Mouse (Mus musculus): Measurements from ENCODE around the gene Nubp1.

The Nubp1 gene

DNA sequence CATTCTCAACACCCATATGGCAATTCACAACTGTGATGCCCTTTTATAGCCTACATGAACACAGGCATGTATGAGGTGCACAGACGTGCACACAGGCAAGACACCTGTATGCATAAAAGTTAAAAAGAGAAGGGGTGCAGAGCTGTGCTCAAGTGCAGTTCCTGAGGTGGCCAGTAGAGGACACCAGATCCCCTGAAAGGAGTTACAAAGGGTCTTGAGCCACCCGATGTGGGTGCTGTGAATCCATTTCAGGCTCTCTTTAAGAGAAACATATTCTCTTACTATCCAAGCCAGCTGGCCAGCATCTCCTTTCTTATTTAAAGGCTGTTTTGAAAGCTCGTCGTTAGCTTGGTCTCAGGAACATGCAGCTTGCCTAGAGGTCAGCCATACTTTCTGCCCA, 5.1 kb downstream of the Nubp1 start:
- DNase-seq (ENCODE audit: low spot score in 2 of 2) = no peak

DNA sequence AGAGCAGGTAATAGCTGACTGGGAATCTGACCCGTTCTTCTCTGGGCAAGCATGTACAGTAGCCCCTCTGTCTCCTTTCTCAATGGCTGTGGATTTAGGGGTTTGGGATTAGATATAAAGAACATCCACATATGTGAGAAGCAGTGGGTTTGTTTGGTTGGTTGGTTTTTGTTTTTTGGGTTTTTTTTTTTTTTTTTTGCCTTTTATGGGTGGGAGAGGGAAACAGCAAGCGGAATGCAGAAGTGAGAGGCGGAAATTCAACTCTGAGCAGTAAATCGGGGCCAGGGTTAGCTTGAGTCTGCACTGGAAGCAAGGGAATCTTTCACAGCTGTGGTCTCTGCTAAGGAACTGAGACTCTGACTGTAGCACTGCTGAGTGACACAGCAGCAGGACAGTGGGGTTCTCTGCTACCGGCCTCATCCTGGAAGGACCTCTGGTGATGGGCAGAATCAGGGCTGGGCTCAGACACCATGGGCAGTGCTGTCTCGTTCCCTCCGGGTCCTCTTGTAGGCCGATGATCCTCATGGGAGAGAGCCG, 6.0 kb downstream of the Nubp1 start:
- DNase-seq (ENCODE audit: low spot score in 2 of 2) = no peak

DNA sequence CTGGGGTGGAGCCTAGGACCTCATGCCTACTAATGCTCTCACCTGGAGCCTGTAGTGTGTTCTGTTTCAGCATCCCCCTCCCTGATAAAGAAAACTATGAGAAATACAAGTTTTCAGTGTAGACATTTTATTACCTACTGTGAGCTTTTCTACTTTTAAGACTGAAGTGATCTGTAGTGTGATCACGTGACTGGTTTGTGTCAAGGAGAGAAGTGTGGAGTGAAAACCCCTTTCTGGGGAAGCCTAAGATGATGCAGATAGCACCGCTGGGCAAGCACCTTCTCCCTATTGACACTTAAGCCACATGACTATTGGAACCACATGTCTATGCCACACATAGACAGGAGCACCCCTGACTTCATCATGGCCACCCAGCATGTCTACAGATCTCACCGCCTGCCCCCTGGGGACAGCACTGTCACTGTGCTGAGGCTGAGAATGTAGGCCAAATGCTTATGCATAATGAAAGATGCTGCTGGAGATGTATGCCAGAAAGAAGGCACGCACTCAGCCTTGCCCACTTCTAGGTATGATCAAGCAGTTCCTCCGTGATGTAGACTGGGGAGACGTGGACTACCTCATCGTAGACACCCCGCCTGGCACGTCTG, 8.8 kb downstream of the Nubp1 start:
- no peak for DNase-seq (ENCODE audit: low spot score in 2 of 2)

DNA sequence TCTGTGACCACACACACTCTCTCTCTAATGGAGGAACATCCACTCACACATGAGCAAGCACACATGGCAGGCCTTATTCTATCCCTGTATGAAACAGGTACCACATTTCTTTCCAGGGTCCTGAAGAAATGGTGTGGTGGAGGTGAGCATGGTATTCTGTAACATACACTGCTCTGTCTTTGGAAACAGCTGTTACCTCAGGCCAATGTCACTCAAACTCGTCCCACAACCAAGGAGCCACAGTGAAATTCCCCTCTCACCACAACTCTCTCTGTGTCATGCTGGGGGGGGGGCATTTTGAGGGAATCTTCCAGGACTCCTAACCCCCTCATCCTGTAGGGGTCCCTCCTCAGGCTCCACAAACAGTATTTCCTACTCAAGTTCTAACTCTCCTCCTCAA, 20.2 kb downstream of the Nubp1 start:
- no peak for DNase-seq (ENCODE audit: low spot score in 2 of 2)

DNA sequence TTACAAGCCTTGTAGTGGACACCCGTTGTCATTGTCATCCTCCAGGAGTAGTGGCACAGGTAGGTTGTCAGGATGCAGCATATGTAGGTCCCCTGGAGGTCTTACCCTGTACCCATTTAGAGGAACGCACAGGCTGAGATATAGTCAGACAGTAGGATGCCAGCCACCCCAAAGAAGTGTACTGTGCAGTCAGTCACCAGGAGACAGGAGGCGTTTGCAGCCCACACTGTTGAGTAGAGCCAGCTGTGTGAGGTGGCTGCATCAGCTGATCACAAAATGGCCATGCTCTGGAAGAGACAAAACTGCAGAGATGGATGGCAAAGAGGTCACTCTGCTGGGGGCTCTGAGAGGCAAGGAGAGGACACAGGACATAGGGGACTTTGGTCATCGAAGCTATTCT, 20.6 kb downstream of the Nubp1 start:
- DNase-seq (ENCODE audit: low spot score in 2 of 2) = no peak

DNA sequence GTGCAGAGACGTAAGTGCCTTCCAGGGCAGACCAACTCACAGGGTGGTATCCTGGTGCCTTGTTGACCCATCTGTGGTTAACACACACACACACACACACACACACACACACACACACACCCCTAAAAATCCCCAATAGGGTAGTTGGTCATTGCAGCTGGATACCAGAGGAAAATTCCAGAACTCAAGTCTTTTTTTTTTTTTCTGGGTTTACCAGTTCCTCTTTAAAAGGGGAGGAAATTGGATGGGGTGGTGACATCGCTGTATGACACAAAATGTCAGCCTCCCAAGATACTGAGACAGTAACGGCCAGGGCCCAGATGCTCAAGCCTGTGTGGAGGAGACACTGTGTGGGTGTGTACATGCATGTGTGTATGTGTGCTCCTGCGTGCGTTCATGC, 21.6 kb downstream of the Nubp1 start:
- no peak for DNase-seq (ENCODE audit: low spot score in 2 of 2)

DNA sequence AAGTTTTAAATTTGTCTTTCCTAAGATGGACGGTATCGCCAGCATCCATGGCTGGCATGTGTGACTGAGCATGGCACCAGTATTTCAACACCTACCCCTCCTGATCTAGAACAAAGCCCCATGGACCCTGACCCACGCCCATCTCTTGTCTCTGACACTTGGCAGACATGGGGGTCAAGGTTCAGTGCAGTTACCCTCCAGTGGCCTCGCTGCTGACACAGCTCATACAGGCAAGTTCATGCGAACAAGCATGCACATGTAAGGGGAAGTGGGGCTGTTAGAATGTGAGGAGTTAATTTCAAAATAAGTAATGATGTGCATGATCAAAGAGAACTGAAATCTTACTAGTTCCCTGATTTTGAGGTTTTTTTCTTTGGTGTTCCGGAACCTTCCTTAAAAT, 24.4 kb downstream of the Nubp1 start:
- no peak for DNase-seq (ENCODE audit: low spot score in 2 of 2)

DNA sequence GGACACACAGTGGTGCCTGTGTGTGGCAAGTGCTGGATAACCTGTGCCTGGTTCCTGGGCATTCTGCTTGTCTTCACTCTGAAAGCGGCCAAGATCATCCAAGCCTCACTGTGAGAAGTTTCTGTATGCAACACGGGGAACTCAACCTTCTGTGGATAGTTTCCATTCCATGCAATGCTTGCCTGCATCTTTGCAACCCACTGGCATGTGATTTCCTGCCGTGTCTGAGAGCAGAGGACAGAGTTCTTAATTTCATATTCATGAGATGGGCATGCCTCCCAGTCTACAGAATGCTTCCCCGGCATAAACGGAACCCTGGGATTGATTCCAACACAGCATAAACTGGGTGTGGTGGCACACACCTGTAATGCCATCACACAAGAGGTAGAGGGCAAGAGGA, 26.3 kb downstream of the Nubp1 start:
- DNase-seq (ENCODE audit: low spot score in 2 of 2) = no peak

DNA sequence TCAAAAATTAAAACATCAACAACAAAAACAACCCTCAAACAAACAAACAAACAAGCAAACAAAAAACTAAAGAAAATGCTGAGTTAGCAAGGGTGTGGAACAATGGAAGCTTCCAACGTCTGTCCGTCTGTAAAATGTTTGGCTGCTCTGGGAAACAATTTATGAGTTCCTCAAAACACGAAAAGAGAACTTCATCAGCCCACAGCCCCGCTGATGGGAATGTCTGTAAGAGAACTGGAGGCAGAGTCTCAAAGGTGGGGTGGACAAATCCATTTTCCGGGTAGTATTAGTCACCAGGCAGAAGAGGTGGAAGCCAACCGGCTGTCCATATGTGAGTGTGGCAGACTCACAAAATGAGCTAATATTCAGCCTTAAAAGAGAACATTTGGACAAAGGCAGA, 29.6 kb downstream of the Nubp1 start:
- DNase-seq (ENCODE audit: low spot score in 2 of 2) = no peak

DNA sequence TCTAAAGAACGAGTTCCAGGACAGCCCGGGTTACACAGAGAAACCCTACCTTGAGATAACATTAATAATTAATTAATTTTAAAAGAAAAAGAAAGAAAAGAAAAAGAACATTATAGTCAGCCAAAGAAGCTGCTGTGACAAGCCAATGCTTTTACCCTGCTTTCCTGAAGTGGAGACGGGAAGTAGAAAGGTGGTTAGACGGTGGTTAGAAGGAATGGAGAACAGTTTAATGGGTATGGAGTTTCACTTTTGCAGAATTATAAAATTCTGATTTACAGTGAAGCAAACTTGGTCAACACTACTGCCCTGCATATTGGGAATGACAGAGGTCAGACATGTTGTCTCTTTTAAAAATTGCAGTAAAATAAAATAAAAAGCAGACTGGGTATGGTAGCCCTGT, 30.0 kb downstream of the Nubp1 start:
- DNase-seq (ENCODE audit: low spot score in 2 of 2) = no peak

DNA sequence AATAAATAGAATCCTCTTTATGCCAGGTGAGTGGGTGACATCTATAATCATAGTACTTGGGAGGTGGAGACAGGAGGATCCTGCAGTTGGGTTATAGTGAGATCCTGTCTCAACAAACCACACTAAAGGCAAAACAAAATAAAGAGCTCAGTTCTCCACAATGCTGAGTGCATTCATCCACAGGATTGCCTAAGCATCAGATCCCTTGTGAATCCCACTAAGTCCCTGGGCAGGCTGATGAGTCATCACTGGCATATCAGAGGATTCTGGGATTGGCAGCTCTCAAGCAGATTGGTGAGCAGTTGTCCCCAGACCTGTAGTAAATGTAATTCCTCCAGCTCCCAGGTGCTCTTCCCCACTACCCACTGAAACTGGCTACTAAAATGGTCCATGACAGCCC, 32.0 kb downstream of the Nubp1 start:
- DNase-seq (ENCODE audit: low spot score in 2 of 2) = no peak

DNA sequence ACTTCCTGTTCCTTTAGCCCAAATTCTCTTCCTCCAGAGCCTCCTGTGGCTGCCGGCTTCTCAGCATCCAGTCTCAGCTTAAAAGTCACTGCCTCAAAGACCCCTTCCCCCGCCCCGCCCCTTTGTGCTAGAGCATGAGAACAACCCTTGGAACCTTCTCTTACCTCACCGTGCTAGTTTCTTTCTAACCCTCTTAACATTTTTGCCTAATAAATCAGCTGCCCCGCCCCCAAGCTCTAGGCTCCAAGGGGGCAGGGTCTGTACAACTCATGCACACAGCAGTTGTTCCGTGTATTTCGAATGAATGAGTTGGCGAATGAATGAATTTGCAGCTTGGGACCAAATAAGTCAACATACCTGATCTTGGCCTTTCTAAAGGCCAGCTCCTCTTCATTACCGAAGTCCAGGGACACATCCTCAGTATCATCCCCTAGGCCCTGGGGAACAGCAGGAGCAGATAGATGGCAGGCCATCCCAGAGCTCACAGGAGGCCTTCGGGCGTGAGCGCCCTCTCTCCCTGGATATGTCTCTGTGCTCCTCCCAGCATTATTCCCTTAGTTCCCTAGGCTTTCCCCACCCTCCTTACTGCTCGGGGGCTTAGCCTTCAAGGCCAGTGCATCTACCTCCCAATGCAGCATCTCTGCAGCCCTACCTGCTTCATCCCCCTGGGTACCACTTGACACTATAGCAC, 35.0 kb downstream of the Nubp1 start:
- DNase-seq (ENCODE audit: low spot score in 2 of 2) = no peak

DNA sequence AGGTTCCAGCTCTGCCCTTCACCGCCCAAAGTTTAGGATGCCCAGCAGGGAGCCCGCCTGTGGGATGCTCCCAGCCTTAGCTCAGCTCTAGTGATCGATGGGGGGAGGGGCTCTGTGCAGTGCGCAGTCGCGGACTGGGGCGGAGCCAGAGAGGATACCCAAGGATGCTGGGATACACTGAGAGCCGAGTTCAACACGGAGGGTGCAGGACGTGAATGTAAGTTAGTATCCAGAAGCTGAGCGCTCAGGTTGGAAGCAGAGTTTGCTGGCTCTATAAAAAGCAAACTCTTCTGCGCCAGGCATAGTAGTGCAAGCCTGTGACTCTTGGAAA, 35.5 kb downstream of the Nubp1 start, which contains the start of gene Tvp23a:
Gene Tvp23a (minus strand): TSS at position 99 of the 331 bp plus-strand sequence.
- peak; percentile 94 for DNase-seq (ENCODE audit: low spot score in 2 of 2)

DNA sequence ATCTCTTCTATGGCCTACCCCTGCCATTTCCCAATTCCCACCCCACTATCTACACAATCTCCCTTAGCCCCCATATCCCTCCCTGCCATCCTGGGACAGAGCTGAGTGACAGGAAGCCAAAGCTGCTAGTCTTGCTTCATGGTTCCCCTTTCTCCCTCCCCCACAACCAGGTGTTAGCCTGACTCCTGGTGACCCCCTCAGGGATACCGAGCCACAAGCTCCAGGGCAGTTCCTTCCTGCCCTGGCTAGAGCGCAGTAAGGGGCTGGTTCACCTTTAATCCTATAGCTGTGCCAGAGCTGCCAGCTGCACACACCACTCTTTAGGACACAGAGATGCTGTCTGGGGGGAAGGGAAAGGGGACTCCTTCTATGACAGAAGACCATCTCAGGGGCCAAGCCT, 36.0 kb downstream of the Nubp1 start:
- no peak for DNase-seq (ENCODE audit: low spot score in 2 of 2)

DNA sequence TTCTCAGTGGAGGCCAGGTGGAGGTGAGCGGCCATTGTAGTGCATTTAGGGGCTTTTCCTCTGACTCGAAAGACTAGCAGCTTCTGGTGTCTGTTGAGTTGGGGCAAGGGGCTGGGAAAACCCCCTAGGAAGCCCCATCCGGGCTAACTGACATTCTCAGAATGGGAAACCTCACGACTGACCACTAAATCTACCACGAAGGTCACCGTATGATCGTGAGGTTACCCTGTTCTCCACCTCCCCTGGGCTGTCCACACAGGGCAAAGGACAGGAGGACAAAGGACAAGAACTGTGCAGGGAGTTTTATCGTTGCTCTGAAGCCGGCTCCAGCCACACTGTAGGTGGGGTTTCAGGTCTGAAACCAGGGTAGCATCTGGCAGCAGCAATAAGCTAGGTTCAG, 37.2 kb downstream of the Nubp1 start:
- no peak for DNase-seq (ENCODE audit: low spot score in 2 of 2)

DNA sequence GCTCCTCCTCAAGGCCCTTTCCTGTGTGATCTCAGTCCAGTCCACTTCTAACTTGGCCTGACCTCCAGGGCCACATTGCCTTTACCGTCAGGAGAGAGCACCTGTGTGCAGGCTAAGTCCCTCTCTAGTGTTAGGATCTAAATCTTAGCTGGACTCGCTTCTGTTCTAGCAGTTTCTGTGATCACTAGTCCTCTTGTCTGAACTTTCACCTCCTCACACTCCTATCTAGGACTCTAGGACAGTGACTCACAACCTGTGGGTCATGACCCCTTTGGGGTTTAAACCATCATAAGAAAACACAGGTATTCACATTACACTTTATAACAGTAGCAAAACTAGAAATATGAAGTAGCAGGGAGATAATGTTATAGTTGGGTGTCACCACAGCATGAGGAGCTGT, 40.2 kb downstream of the Nubp1 start:
- no peak for DNase-seq (ENCODE audit: low spot score in 2 of 2)

DNA sequence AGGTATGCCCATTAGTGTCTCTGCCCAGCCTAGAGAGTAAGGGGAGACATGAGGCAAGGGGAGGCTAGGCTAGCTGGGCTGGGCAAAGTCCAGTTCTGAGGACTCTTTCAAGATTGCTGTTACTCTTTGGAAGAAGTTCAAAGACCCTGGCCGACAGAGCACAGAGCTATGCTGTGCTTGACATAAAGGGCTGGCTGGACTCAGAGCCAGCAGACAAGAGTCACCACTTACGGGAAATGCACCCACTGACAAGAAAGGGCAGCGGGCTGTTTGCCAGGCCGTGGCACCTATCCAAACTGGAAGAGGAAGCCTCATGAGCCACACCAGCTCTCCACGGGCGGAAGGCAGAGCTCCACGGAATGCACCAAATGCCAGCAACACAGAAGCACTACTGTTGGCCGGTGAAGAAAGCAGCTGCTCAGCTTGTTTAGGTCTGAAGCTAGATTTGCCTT, 40.7 kb downstream of the Nubp1 start:
- peak; percentile 93 to 94 for DNase-seq (ENCODE audit: low spot score in 2 of 2)

DNA sequence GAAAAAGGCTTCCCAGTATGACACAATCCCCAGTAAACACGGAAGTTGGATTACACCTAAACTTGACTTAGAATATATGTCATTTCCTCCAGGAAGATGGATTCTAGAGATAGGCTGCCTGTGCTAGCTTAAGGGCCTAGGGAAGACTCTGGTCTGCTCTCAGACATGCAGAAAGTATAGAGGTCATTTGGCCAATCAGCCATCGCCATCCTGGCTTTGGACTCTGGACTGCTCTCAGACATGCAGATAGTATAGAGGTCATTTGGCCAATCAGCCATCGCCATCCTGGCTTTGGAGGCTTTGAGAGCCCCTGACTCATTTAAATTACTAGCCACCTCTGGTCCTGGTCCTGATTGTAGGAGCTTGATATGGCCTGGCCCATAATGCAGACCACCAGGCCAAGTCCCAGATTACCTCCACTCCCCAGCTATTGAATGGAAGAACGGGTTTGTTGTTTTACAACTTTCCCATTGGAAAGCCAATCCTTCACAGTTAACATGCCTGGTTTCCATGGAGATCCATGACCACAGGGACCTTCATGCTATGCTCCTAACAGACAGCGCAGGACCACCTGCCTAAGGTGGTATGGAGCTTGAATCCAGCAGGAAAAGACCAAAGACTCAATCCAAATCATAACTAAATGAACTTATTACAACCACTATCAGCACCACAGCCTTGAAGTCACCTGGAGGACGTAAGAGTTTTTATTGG, 42.3 kb downstream of the Nubp1 start:
- DNase-seq (ENCODE audit: low spot score in 2 of 2) = no peak

DNA sequence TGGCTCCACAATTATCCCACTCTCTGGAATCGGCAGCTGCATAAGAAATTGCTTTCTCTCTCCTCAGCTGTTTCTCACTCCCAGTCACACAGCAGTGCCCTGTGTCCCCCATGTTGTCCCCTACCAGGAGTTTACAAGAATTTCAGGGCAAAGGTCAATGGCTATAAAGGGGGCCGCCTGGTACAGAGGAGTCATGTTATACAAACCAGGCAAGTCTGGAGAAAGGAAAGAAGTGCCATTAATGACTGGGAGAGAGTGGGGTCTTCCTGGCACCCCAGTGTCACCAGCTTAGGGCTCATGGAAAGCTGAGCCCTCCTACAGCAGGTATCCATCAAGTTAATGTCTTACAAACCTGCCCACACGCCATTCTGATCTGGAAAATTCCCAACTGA, 42.8 kb downstream of the Nubp1 start:
- DNase-seq (ENCODE audit: low spot score in 2 of 2) = no peak

DNA sequence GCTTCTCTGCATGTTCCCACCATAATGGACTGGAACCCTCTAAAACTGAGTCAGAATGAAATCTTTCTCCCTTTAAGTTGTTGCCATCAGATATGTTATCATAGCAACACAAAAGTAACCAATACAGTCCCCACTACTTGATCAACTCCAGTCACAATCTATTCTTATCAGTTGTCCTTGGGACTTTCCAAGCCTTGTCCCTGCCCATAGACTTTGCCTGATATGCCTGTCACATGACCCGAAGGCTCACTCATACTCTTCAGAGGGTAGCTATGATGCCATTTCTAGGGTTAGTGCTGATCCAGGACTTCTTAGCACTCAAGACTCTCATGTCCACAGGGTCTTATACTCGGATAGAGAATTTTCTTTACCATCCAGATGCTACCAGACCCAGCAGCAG, 48.4 kb downstream of the Nubp1 start:
- DNase-seq (ENCODE audit: low spot score in 2 of 2) = no peak

DNA sequence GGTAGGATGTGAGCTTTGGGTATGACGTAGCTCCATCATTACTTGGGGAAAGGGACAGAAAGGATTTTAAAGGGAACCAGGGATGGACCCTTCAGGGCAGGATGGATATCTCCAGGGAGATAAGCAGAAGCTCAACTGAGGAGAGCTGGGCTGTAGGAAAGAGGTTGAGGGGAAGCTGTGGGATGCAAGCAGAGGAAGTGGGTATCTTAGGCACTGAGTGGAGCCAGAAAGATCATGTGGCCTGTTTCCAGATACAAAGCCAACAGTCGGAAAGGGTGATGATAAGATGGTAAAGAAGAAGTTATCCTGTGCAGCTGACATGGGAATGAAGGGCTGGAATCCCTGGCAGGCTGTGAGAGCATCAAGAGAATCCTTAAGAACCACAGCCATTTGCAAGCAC, 49.4 kb downstream of the Nubp1 start:
- no peak for DNase-seq (ENCODE audit: low spot score in 2 of 2)

DNA sequence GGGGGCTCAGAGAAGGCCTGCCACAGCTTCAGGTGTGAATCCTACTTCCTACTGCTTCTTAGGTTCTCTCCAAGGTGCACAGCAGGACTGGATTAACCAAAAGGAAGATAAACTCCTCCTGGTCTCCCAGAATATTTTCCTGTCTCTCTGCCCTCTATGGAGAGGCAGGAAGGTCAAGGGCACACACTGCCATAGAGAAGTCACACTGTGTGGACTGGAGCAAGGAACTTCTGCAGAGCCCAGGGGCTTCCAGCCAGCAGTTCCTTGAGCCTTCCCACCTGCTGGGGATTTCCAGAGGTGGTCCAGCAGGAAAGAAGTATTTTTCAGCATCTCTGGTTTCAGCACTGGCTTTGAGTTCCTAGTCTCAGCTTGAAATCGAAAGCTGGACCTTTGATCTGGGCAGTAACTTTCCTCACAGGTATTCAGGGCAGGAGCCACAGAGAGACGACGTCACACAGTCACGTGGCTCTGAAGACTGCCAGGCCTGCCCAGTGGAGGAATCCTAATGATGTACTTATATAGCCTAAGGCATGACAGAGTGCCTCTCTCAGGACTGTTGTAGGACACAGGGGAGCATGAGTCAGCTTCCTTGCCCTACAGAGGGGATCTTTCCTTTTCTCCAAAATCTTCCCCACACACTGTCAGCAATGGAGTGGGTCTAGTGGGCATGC, 53.4 kb downstream of the Nubp1 start:
- DNase-seq (ENCODE audit: low spot score in 2 of 2) = no peak

Data from right cerebral cortex, postnatal 10 days (tissue).